Mouse (Mus musculus): Measurements from ENCODE around the gene Hist1h4f. TPM values are rescaled to one million over a fixed set of nuclear protein-coding genes. Genes with fewer than 3 reads are reported as not detected.
A peak's percentile ranks its signal among the peaks of the same experiment; 100 is the strongest.
"Not testable (repeated sequence)": the region's sequence is repeated elsewhere in the genome, so short reads cannot be mapped to it uniquely, and the experiment has no call there.

Gene Hist1h4f
- total and polyA plus RNA-seq, 3 experiments: 14.4 to 3,786 TPM; not detected in 1

DNA sequence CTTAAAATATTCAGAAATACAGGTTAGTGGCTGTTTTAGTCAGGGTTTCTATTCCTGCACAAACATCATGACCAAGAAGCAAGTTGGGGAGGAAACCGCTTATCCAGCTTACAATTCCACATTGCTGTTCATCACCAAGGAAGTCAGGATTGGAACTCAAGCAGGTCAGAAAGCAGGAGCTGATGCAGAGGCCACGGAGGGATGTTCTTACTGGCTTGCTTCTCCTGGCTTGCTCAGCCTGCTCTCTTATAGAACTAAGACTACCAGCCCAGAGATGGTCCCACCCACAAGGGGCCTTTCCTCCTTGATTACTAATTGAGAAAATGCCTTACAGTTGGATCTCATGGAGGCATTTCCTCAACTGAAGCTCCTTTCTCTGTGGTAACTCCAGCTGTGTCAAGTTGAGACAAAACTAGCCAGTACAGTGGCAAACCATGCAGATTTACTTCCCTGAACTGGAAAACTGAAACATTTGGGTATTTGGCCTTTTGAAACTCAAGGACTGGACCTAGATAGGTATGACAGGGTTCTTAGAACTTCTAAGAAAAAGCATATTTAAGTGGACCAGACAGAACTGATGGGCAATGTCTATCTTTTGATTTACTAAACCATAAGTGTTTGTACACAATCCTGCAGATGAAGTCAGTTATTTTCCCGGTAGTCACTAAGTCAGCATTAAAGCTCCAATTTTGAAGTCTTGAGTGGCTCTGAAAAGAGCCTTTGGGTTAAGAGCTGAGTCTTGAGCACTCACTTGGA lies 9.0 kb downstream of the Hist1h4f start:
- H3K27me3 ChIP-seq (ENCODE audit: control insufficient read depth in 1 of 2, insufficient read depth in 2 of 2, low read length in 2 of 2); H3K4me1 ChIP-seq (ENCODE audit: control insufficient read depth in 1 of 2, insufficient read depth in 2 of 2, low read length in 2 of 2); H3K9me3 ChIP-seq (replicated peaks; ENCODE audit: insufficient read depth, low read length); H3K79me2 ChIP-seq (ENCODE audit: control insufficient read depth, insufficient read depth, low read length, poor library complexity): not testable (repeated sequence)
- peak; percentile 82 for DNase-seq (ENCODE audit: low read depth, low spot score)
- Histone ChIP-seq H3K9ac (ENCODE audit: control insufficient read depth, low read depth, low read length, poor library complexity, severe bottlenecking) (peak overlapping the region; percentile 87), H3K4me3 (ENCODE audit: control insufficient read depth in 1 of 2, insufficient read depth in 1 of 2, low read depth in 2 of 2, low read length in 2 of 2) (peak overlapping the region; percentile 51 to 56), H3K27ac (ENCODE audit: control insufficient read depth, low read depth, low read length) (peak overlapping the region; percentile 95), H3K36me3 (ENCODE audit: control insufficient read depth in 1 of 2, insufficient read depth in 2 of 2, low read length in 2 of 2) (peaks cover 0 to 20% of the 10 kb centered on the region in 2 experiments; a peak in 2 of 4 replicates)
- TF ChIP-seq TBP (IDR thresholded peaks at IDR 0.05; ENCODE audit: low read depth, low read length) (peak; percentile 44; the same call in 1 of the 2 replicates), POLR2AphosphoS5 (IDR thresholded peaks at IDR 0.05; ENCODE audit: borderline replicate concordance, low read depth, low read length) (peak; percentile 87; the same call in 1 of the 2 replicates)

DNA sequence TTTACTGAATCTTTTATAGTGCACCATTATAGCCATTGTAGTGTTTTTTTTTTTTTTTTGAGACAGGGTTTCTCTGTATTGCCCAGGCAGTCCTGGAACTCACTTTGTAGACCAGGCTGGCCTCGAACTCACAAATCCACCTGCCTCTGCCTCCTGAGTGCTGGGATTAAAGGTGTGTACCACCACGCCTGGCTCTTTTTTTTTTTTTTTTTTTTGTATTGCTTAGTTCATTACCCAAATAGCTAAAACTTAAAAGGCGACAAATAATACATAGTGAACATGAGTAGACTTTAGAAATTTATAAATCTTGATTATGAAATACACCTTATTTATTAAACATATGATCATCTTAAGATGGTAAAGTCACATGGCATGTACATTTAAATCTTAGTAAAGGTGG lies 10.0 kb downstream of the Hist1h4f start:
- Histone ChIP-seq H3K27me3 (ENCODE audit: control insufficient read depth in 1 of 2, insufficient read depth in 2 of 2, low read length in 2 of 2) (no peaks in the 10 kb centered on the region), H3K9ac (ENCODE audit: control insufficient read depth, low read depth, low read length, poor library complexity, severe bottlenecking) (peak overlapping the region; percentile 24; the same call in 1 of the 2 replicates), H3K4me3 (ENCODE audit: control insufficient read depth in 1 of 2, insufficient read depth in 1 of 2, low read depth in 2 of 2, low read length in 2 of 2) (peak overlapping the region in 1 of 2 experiments; percentile 51; a peak in 1 of 4 replicates), H3K79me2 (ENCODE audit: control insufficient read depth, insufficient read depth, low read length, poor library complexity) (no peaks in the 10 kb centered on the region), H3K4me1 (ENCODE audit: control insufficient read depth in 1 of 2, insufficient read depth in 2 of 2, low read length in 2 of 2) (peaks cover 2 to 7% of the 10 kb centered on the region in 2 experiments; a peak in 3 of 4 replicates), H3K9me3 (replicated peaks; ENCODE audit: insufficient read depth, low read length) (no peaks in the 10 kb centered on the region), H3K36me3 (ENCODE audit: control insufficient read depth in 1 of 2, insufficient read depth in 2 of 2, low read length in 2 of 2) (peaks cover 0 to 22% of the 10 kb centered on the region in 2 experiments; a peak in 2 of 4 replicates), H3K27ac (ENCODE audit: control insufficient read depth, low read depth, low read length) (no peak overlapping the region)
- TF ChIP-seq POLR2AphosphoS5 (IDR thresholded peaks at IDR 0.05; ENCODE audit: borderline replicate concordance, low read depth, low read length) (no peak), TBP (IDR thresholded peaks at IDR 0.05; ENCODE audit: low read depth, low read length) (0 out of 2 replicates have a peak, but pooled peaks have one; percentile 54), CHD2 (IDR thresholded peaks at IDR 0.05; ENCODE audit: low read length) (no peak), SMC3 (IDR thresholded peaks at IDR 0.05; ENCODE audit: low read depth, low read length) (no peak)
- DNase-seq (ENCODE audit: low read depth, low spot score): peak; percentile 49

DNA sequence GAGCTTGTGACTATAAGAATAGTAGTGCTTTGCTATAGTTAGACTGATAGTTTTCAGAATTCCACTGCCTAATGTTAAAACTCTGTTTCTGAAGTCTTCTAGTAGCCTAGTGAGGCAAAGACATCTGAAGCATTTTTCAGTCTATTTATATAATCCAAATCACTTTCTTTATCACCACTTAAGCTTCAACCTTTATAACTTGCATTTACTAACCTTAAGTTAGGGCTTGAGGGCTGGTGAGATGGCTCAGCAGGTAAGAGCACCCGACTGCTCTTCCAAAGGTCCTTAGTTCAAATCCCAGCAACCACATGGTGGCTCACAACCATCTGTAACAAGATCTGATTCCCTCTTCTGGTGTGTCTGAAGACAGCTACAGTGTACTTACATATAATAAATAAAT lies 11.6 kb downstream of the Hist1h4f start:
- H3K79me2 ChIP-seq (ENCODE audit: control insufficient read depth, insufficient read depth, low read length, poor library complexity); H3K4me3 ChIP-seq (ENCODE audit: control insufficient read depth in 1 of 2, insufficient read depth in 1 of 2, low read depth in 2 of 2, low read length in 2 of 2); H3K4me1 ChIP-seq (ENCODE audit: control insufficient read depth in 1 of 2, insufficient read depth in 2 of 2, low read length in 2 of 2); H3K9me3 ChIP-seq (replicated peaks; ENCODE audit: insufficient read depth, low read length); H3K27me3 ChIP-seq (ENCODE audit: control insufficient read depth in 1 of 2, insufficient read depth in 2 of 2, low read length in 2 of 2); H3K27ac ChIP-seq (ENCODE audit: control insufficient read depth, low read depth, low read length); DNase-seq (ENCODE audit: low read depth, low spot score); H3K9ac ChIP-seq (ENCODE audit: control insufficient read depth, low read depth, low read length, poor library complexity, severe bottlenecking): not testable (repeated sequence)
- TF ChIP-seq TBP (IDR thresholded peaks at IDR 0.05; ENCODE audit: low read depth, low read length): peak; percentile 70
- H3K36me3 ChIP-seq (ENCODE audit: control insufficient read depth in 1 of 2, insufficient read depth in 2 of 2, low read length in 2 of 2): peaks cover 0 to 19% of the 10 kb centered on the region in 2 experiments; a peak in 2 of 4 replicates

DNA sequence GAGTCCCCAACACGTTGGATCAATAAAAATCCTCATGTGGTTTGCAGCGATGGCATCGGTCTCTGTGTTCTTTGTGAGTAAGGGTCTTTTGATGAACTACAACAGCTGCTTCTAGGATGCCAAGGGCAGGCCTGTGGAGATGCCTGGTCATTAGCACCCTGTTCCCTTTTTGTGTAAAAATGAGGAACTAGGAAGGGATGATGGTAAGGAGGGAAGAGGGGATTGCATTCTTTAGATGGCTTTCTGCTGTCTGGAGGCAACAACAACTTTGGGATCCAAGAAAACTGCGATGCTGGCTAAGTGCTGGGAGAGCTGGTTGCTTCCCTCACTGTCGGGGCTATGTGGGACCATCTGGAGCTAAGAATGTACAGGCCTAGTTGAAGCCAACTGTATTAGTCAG lies 13.2 kb downstream of the Hist1h4f start:
- H3K27ac ChIP-seq (ENCODE audit: control insufficient read depth, low read depth, low read length): no peak overlapping the region

More for the DNA sequence above, 13.2 kb downstream of the Hist1h4f start:
- H3K27me3 ChIP-seq (ENCODE audit: control insufficient read depth in 1 of 2, insufficient read depth in 2 of 2, low read length in 2 of 2): no peaks in the 10 kb centered on the region
- peaks cover 2 to 4% of the 10 kb centered on the region in 2 experiments; a peak in 3 of 4 replicates for H3K4me1 ChIP-seq (ENCODE audit: control insufficient read depth in 1 of 2, insufficient read depth in 2 of 2, low read length in 2 of 2)
- TF ChIP-seq MXI1 (IDR thresholded peaks at IDR 0.05; ENCODE audit: low read depth, low read length): no peak
- TF ChIP-seq GATA1 (IDR thresholded peaks at IDR 0.05; ENCODE audit: low read depth, low read length): no peak
- TF ChIP-seq GABPA (IDR thresholded peaks at IDR 0.05; ENCODE audit: low read depth, low read length): no peak
- no peak for TF ChIP-seq USF2 (IDR thresholded peaks at IDR 0.05; ENCODE audit: borderline replicate concordance in 1 of 2, insufficient read depth in 1 of 2, low read depth in 1 of 2, low read length in 2 of 2)
- TF ChIP-seq MEF2A (IDR thresholded peaks at IDR 0.05; ENCODE audit: extremely low read depth, insufficient replicate concordance, low read depth, low read length, poor library complexity, severe bottlenecking): no peak
- TF ChIP-seq POLR2AphosphoS5 (IDR thresholded peaks at IDR 0.05; ENCODE audit: borderline replicate concordance, low read depth, low read length): no peak
- TF ChIP-seq ZNF384 (IDR thresholded peaks at IDR 0.05; ENCODE audit: low read depth, low read length): no peak
- H3K9ac ChIP-seq (ENCODE audit: control insufficient read depth, low read depth, low read length, poor library complexity, severe bottlenecking): no peak overlapping the region
- peak; percentile 58 for DNase-seq (ENCODE audit: low read depth, low spot score)
- peaks cover 0 to 20% of the 10 kb centered on the region in 2 experiments; a peak in 2 of 4 replicates for H3K36me3 ChIP-seq (ENCODE audit: control insufficient read depth in 1 of 2, insufficient read depth in 2 of 2, low read length in 2 of 2)
- no peaks in the 10 kb centered on the region for H3K9me3 ChIP-seq (replicated peaks; ENCODE audit: insufficient read depth, low read length)
- no peak overlapping the region for H3K4me3 ChIP-seq (ENCODE audit: control insufficient read depth in 1 of 2, insufficient read depth in 1 of 2, low read depth in 2 of 2, low read length in 2 of 2)
- peaks cover 4% of the 10 kb centered on the region; the same call in 1 of the 2 replicates for H3K79me2 ChIP-seq (ENCODE audit: control insufficient read depth, insufficient read depth, low read length, poor library complexity)

Data from MEL (cell line).